Mouse (Mus musculus): ENCODE results near the gene Tceal5.

- TF ChIP-seq CTCF (conservative IDR thresholded peaks at IDR 0.05; ENCODE audit: low read length) (no peak), POU5F1 (IDR thresholded peaks at IDR 0.05; ENCODE audit: borderline replicate concordance, low read length) (no peak)
Observed at GRCm38 (mm10) chrX:136227768-136228167, 24.1 kb upstream of the Tceal5 start.

Measured in E14TG2a.4 (cell line).